Mouse (Mus musculus): Measurements from ENCODE around the gene Hoxd3. TPM values are rescaled to one million over a fixed set of nuclear protein-coding genes. Genes with fewer than 3 reads are reported as not detected.

The Hoxd3 gene
- polyA plus RNA-seq, 1 experiment: 23.7 TPM

GRCm38 (mm10) chr2:74706393-74706960 lies 5.2 kb upstream of the Hoxd3 start:
- DNase-seq (ENCODE audit: low read depth): no peak

- no peak for DNase-seq (ENCODE audit: low read depth)
These were observed 4.1 kb upstream of the Hoxd3 start for GRCm38 (mm10) chr2:74707599-74707998.

GRCm38 (mm10) chr2:74708676-74709075 lies 3.1 kb upstream of the Hoxd3 start:
- no peak for DNase-seq (ENCODE audit: low read depth)

GRCm38 (mm10) chr2:74709465-74710419 lies 2.0 kb upstream of the Hoxd3 start:
- DNase-seq (ENCODE audit: low read depth): no peak

GRCm38 (mm10) chr2:74710929-74711543 lies 691 bp upstream of the Hoxd3 start:
- no peak for DNase-seq (ENCODE audit: low read depth)

GRCm38 (mm10) chr2:74713239-74714150 lies 1.8 kb downstream of the Hoxd3 start:
- no peak for DNase-seq (ENCODE audit: low read depth)

GRCm38 (mm10) chr2:74714156-74714789 lies 2.5 kb downstream of the Hoxd3 start:
- DNase-seq (ENCODE audit: low read depth): no peak

- DNase-seq (ENCODE audit: low read depth): no peak
These were observed 3.2 kb downstream of the Hoxd3 start for GRCm38 (mm10) chr2:74714881-74715280.

GRCm38 (mm10) chr2:74715504-74716241 lies 3.9 kb downstream of the Hoxd3 start:
- no peak for DNase-seq (ENCODE audit: low read depth)

- DNase-seq (ENCODE audit: low read depth): no peak
These were observed 8.7 kb downstream of the Hoxd3 start for GRCm38 (mm10) chr2:74720384-74720783.

- DNase-seq (ENCODE audit: low read depth): no peak
These were observed 9.3 kb downstream of the Hoxd3 start for GRCm38 (mm10) chr2:74720955-74721491.

GRCm38 (mm10) chr2:74721882-74722281 lies 10.2 kb downstream of the Hoxd3 start:
- peak; percentile 80 for DNase-seq (ENCODE audit: low read depth)

- DNase-seq (ENCODE audit: low read depth): no peak
These were observed 11.2 kb downstream of the Hoxd3 start for GRCm38 (mm10) chr2:74722949-74723348.

- DNase-seq (ENCODE audit: low read depth): no peak
These were observed 12.7 kb downstream of the Hoxd3 start for GRCm38 (mm10) chr2:74724244-74725015.

- no peak for DNase-seq (ENCODE audit: low read depth)
These were observed 13.4 kb downstream of the Hoxd3 start for GRCm38 (mm10) chr2:74725171-74725570.

- no peak for DNase-seq (ENCODE audit: low read depth)
These were observed 14.8 kb downstream of the Hoxd3 start, which contains the start of gene Gm28230 for GRCm38 (mm10) chr2:74726551-74726950. Gm28230 (plus strand) TSS chr2:74726728.

GRCm38 (mm10) chr2:74726973-74727639 lies 15.4 kb downstream of the Hoxd3 start:
- no peak for DNase-seq (ENCODE audit: low read depth)

GRCm38 (mm10) chr2:74727640-74728302 lies 16.0 kb downstream of the Hoxd3 start:
- DNase-seq (ENCODE audit: low read depth): no peak
